Mouse (Mus musculus): ENCODE results near the gene Slc35a1. TPM values are rescaled to one million over a fixed set of nuclear protein-coding genes. Genes with fewer than 3 reads are reported as not detected.

The Slc35a1 gene
- polyA plus RNA-seq (2017; shearing (Covaris generic)): 33.5 TPM

DNA sequence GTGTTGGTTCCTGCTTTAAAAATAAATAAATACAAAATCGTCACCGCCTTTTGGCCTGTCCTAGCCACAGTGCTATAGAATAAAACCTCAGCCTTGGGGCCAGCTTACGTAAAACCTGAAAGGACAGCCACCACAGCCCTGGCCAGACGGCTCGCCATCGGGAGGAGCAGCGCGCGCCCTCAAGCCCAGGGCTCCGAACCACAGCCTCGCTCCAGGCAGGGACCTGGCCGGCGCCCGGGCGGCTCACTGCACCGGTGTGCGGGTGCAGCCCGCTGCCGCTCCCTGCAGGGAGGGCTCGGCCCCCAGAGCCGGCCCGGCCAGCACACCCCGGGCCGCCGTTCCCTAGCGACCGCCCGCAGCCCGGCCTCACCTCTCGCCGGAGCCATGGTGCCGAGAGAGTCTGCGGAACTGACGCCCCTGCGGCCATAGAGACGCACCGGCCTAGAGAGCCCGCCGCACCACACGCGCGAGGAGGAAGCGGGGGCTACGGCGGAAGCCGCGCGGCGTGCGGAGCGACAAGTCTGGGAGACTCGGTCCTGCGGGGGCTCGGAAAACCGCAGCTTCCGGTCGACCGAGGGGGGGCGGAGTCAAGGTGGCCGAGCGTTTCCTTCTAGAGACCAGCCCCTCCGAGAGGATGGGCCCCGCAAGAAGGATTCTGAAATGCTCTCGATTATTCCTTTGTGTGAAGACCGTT lies at the start of gene Slc35a1:
TSS of gene Slc35a1 (minus strand) at position 565 of the 694 bp plus-strand sequence.

DNA sequence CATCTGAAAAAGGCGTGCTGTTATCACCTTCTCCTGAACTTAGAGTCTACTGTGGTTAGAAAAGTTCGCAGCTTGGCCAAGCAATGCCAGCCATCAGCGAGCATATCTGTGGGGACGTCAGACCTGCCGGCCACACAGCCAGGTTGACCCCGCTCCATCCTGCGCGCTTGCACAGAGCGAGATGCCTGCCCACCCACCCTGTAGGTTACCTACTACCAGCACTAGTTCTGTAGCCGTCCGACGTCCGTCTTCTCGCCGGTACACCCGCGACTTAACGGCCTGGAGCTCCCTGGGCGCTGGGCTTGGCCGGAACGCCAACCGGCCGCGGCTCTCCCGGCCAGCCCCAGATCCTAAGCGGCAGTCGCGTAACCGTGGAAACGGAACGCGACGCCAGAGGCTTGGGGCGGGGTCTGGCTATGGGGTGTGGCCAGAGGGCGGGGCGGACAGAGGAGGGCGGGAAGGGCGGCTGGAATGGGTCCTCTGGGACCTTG lies 42.7 kb upstream of the Slc35a1 start, which contains the start of gene Cfap206:
TSS of gene Cfap206 (minus strand) at position 356 of the 491 bp plus-strand sequence.

DNA sequence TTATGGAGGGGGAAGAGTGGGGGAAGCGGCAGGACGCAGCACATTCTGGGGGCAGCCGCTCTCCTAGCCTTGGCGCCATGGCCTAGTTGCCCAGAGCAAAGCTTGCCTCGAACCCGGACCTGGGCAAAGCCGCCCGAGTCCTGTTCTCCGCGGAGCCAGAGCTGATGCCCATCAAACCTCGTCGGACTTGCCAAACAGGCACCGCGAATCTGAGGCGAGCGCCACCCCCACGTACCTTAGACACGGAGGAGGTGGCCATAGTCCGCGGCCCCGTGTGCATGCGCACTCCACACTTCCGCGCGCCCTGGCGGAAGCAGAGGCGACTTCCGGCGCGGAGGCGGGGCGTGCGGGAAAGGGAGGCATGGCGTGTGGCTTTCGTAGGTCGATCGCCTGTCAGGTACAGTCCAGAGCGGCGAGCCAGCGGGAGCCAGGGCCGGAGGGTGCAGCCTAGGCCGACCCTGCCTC lies 72.6 kb downstream of the Slc35a1 start, which contains the start of the genes Orc3 and Rars2:
TSS of gene Orc3 (minus strand) at position 315 of the 465 bp plus-strand sequence.
TSS of gene Rars2 (plus strand) at position 328 of the 465 bp plus-strand sequence.

Other genes with a start within 250 kb of the Slc35a1 start
- gene Akirin2, start 136.5 kb downstream of the Slc35a1 start, polyA plus RNA-seq (2017; shearing (Covaris generic)): 4.2 TPM
- 116 TPM for gene Orc3, start 72.5 kb downstream of the Slc35a1 start, polyA plus RNA-seq (2017; shearing (Covaris generic))
- 57.8 TPM for gene Rars2, start 72.5 kb downstream of the Slc35a1 start, polyA plus RNA-seq (2017; shearing (Covaris generic))
- gene Cfap206, start 42.8 kb upstream of the Slc35a1 start, polyA plus RNA-seq (2017; shearing (Covaris generic)): not detected
- not detected for gene Gm136, start 68.8 kb upstream of the Slc35a1 start, polyA plus RNA-seq (2017; shearing (Covaris generic))
- gene Smim8, start 91.0 kb upstream of the Slc35a1 start, polyA plus RNA-seq (2017; shearing (Covaris generic)): 65.9 TPM
- gene Zfp292, start 195.5 kb upstream of the Slc35a1 start, polyA plus RNA-seq (2017; shearing (Covaris generic)): 17.3 TPM
- not detected for gene Cga, start 206.3 kb upstream of the Slc35a1 start, polyA plus RNA-seq (2017; shearing (Covaris generic))

Measured in activated CD4-positive, CD25-positive, alpha-beta regulatory T cell, adult 9 weeks (primary cell).